Mouse (Mus musculus) bone marrow, adult 2 months (tissue): ENCODE results near the gene 2900026A02Rik.

Experiments
- CTCF ChIP-seq: fragments of 200-500 bp; IDR thresholded peaks from 2 replicates; pipeline ENCODE4 v1.5.1; 2011; ENCODE audit warnings: low read length, control low read depth; ENCODE audit not compliant: control insufficient read depth, insufficient read depth
- POLR2A ChIP-seq: fragments of 200-500 bp; IDR thresholded peaks from 2 replicates; pipeline ENCODE4 v1.6.1; 2011; ENCODE audit warnings: low read depth, mild to moderate bottlenecking, control low read depth, low read length, borderline replicate concordance; ENCODE audit not compliant: control insufficient read depth

- no peak for TF ChIP-seq CTCF
- no peak for TF ChIP-seq POLR2A
These were observed 6.6 kb downstream of the 2900026A02Rik start for GRCm38 (mm10) chr5:113214455-113214854.
